Mouse (Mus musculus): ENCODE measurements around the gene Gpsm1.

DNA sequence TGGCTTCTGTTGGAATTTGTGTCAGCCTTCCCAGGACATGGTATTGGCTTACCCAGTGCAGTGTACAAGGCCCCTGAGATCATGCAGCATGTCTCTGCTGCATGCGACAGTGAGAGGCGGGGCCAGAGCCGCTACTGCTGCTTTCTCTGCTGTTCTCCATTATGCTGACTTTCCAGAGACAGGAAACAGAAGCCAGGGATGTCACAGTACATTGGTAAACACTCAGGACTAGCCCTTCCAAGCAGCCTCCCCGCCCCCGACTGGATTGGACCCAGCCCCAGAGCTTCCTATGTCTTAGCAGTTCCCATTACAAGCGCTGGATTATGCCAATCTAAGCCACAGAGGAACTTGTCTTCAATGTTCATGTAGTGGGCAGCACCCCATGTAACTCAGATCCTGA, 32.9 kb downstream of the Gpsm1 start:
- TF ChIP-seq CTCF (IDR thresholded peaks at IDR 0.05; ENCODE audit: insufficient read depth, low read depth, low read length) (no peak), POLR2A (IDR thresholded peaks at IDR 0.05; ENCODE audit: insufficient read depth, low read depth, low read length) (peak; percentile 24; the same call in 1 of the 2 replicates)
